Mouse (Mus musculus) cerebellum, postnatal 25 days (tissue): ENCODE data around the gene Lmo2.

Source experiments
- DNase-seq, 2 experiments: peaks; one replicate each; pipeline ENCODE4 v3.0.0; 2021; ENCODE audit warnings: mixed read lengths in 2 of 2

Lmo2 gene

DNA sequence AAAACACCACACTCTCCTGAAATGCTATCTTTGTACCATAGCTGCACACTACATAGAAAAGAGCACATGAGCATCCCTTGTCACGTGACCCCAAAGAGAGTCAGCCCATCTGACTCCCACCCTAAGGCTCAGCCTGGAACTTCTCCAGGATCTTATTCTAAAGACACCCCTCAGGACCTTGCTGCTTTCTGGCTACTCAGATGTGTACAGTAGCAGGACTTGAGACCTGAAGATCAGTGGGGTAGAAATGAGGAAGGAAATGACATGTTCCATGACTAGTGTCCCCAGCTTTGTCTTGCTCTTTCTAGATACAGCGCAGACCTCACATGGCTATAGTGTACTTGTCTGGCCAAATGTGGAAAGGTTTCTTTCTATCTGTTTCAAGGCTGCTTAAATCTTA is 12.9 kb upstream of the Lmo2 start:
- no peak for DNase-seq

DNA sequence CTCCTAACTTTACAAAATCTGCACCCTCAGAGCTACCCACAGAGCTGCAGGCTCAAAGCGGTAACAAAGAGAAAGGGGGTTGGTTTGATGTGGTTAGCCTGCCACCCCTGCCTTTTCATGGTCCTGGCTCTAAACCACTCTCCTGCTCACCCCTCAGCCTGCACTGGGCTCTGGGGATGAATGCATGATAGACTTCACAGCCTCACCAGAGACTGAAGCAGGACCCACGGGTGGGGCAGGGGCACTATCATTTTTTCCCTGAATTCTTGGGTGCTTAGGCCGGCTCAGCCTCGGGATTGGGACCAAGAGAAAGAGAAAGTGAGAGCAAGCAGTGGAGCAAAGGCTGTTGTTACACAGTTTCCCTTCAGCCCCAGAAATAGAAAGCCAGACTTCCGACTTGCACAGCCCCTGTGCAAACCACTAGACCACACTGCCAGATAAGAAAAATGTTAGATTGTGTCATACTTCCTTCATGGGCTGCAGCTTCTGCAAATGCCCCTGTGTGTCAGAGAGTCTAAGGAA is 12.2 kb upstream of the Lmo2 start:
- DNase-seq = no peak

DNA sequence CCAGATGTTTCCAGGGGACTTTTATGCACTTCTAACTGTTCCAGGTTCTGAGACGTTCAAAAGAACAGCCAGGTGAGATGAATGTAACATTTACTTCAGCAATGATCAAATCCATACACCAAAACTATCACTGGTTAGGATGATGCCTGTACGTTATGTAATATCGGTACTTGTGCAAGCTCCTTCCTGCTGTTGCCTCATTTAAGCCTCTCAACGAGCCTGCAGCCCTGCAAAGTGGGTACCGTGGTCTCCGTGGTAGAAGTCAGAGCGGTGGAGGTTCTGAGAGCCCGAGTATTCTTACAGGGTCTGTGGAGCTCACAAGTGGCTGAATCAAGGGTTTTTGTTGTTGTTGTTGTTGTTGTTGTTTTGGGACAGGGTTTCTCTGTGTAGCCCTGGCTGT is 10.9 kb upstream of the Lmo2 start:
- no peak for DNase-seq

DNA sequence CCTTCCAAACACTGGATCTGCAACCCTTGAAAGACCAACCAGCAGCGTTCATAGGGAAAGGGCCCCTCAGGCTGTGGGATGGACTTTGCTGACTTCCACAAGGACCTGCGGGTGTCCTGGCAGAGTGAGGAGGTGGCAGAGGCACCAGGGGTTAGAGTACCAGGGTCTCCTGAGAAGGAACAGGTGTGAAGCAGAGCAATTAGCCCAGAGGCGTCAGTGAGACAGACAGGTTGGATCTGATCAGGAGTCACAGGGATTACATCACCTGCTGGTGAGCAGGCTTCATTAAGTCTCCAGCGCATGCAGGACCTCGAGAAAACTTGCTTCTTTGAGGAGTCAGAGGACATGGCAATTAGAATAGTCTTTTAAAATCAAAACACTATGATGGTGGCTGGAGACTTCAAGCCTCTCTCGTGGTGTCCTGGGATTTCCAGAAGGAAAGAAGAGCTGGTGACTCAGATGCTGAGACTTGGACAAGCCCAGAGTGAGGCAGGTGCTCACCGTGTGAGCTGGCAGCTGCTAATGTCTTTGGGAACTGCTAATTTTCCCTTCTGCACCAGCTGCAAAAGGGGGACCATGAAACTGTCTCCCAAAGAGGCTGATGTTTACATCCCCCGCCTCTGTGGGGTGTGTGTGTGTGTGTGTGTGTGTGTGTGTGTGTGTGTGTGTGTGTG is 9.7 kb upstream of the Lmo2 start:
- no peak for DNase-seq

DNA sequence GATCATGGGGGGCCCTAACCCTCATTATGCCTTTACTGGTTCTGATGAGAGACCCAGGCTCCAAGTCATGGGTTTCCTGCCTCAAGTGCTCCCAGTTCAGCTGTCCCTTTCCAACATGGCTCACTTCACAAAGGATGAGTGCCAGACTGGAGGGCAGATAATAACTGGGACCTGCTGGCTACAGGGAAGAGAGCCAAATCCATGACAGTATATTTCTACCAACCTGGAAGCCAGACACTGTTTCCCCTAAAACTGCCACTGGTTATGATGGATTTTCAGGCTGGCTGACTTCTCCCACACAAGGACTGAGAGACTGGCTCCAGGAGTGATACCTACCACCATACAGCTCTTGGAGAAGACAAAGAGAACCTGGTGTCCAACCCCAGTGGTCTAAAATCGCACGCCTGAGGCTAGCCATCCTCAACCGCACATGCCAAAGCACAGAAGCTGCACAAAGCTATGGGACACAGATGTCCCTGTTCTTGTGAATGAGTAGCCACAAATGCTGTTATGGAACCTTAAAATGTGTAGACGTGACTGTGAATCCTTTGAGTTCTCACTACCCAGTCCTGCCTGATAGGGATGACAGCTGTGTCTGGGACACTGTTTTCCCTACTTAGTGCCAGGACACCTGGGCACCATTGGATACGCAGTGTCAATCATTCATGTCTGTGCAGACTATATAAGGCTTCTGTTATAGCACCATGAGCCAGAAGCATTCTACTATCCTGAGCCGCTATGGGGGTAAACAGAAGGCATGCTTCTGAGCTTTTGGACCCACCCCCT is 4.5 kb upstream of the Lmo2 start:
- DNase-seq = peak; percentile 13 to 17

DNA sequence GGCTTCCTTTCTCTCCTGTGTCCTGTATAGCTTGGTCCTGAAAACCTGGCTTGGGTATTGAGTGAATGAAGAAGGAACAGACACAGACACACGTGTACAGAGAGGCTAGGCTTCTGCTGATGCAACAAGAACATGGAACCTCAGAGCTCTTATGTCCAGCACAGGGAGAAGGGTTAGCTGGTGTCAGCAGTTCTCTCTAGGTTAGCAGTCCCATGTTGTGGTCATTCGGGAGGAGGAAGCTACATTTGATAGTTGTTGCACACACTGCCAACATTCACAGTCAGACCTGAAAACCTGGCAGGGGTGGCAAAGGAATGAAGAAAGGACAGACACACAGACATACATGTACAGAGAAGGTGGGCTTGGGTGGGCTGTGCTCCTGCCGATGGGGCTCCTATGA is 2.1 kb upstream of the Lmo2 start:
- no peak for DNase-seq

GRCm38 (mm10) chr2:103956867-103957266 is 919 bp upstream of the Lmo2 start:
- no peak for DNase-seq

GRCm38 (mm10) chr2:103958634-103959033 is 848 bp downstream of the Lmo2 start:
- DNase-seq = no peak

DNA sequence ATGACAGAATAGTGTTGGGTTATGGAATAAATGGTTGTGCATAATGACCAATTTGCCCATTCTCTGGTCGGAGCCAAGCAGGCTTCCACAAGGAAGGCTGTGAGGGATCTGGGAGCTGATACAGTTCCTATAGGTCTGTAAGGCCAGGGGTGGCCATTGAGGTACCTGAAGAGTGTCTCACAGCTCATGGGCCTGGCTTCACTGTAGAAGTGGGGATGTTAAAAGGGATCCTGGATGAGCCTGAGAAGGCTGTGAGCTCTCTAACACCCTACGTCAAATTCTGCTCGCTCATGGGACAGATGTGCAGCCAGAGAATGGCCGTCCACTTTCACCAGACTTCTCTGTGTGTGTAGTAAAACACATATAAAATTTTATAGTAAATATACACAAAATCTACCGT is 1.3 kb downstream of the Lmo2 start:
- no peak for DNase-seq

GRCm38 (mm10) chr2:103959574-103959973 is 1.8 kb downstream of the Lmo2 start:
- DNase-seq = no peak

- DNase-seq = no peak
These were observed 4.6 kb downstream of the Lmo2 start for GRCm38 (mm10) chr2:103962349-103962748.

- no peak for DNase-seq
These were observed 7.6 kb downstream of the Lmo2 start for GRCm38 (mm10) chr2:103965391-103965790.

- no peak for DNase-seq
These were observed 10.4 kb downstream of the Lmo2 start for GRCm38 (mm10) chr2:103968186-103968585.

- DNase-seq = no peak
These were observed 11.2 kb downstream of the Lmo2 start for GRCm38 (mm10) chr2:103968919-103969436.

GRCm38 (mm10) chr2:103969437-103970040 is 11.8 kb downstream of the Lmo2 start:
- peak; percentile 63 to 71 for DNase-seq

DNA sequence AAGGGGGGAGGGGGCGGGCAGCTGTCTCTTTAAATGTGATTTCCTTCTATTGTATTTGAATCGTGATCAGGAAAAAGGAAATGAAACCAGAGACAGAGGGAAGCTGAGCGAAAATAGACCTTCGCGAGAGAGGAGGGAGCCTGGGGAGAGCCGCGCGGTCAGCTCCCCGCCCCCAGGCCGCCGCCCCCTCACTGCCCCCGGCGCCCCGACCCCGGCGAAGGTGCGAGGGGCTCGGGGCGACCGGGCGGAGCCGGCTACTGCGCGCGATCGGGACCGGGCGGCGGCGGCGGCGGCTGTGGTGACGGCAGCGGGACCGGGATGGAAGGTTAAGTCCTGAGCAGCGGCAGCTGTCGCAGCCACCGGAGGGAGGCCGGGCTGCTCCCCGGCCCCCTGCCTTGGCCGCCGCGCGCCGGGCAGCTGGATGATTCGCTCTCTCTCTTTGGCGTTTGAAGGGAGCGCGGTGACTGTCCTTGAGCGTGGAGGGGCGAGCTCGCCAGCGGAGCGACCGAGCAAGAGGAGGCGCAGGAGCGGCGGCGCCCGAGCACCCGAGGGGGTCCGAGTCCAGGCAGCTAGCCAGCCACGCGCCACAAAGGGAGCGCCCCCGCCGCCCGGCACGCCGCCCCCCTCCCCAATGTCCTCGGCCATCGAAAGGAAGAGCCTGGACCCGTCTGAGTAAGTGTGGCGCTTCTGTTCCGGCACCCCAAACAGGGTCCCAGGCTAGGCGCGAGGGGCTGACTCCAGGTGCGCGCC is 12.4 kb downstream of the Lmo2 start:
- DNase-seq = peak; percentile 54 to 58

DNA sequence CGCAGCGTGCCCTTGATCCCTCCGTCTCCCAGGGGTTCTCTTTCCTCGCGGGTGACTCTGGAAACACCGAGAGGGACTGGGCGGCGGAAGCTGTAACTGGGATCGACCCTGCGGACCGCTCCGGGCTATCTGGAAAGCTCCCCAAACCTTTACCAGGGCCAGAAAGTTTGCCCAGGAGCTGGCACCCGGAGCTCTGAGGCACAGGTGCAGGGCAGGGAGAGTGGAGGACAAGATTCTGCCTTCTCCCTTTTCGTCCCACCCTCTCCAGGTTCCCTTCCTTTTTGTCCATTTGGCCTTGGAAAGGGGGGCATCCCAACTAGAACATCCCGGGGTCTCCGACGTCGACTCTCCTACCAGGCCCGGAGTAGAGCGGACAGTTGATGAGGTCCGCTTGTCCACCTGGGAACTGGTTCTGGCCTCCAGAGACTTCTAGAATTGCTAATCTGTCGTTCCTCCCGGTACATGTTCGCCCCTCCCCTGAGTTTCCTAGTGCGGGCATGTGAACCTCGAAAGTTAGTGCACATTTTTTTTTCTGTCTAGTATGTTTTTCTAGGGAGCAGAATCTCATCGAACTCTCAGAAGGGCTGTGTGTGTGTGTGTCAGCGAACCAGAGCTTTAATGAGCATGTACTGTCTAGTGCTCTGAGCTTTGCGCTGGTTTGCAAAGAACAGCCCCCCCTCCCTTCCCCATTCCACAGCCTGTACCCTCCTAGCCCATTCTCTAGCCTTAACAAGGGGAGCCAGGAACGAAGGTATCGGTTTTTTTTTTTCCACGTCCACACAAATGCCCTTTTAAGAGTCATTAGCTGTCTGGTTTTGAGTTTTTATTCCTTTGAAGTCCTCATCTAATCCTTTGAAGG is 13.2 kb downstream of the Lmo2 start:
- DNase-seq = no peak

GRCm38 (mm10) chr2:103971838-103972237 is 14.1 kb downstream of the Lmo2 start:
- no peak for DNase-seq

DNA sequence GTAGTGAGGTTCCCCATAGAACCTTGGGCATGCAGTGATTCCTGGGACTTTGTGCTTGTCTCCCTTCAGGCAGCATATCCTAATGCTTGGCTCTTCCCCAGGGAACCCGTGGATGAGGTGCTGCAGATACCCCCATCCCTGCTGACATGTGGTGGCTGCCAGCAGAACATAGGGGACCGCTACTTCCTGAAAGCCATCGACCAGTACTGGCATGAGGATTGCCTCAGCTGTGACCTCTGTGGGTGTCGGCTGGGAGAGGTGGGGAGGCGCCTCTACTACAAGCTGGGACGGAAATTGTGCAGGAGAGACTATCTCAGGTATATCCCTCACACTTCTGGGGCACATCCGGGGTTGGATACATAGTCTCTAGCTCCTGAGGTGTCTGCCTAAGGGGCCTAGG is 18.1 kb downstream of the Lmo2 start:
- no peak for DNase-seq

DNA sequence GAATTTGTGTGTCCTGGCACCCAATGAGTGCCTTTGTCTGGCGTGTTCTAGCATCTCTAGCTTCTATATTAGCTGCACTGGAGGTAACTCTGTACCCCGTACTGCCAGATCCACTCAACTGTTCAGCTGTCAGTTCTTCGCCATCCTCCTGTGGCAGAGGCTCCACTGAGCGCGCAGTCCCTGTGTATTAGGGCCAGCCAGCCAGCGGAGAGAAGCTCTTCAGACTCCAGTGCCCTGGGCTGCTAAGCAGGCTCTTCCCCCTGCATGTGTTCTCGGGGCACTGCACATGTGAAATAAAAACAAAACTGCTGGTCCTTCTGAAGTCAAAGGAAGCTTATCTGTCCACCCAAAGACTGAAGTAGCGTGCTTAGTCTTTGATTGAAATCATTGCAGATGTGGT is 19.4 kb downstream of the Lmo2 start:
- no peak for DNase-seq

- DNase-seq = no peak
These were observed 19.9 kb downstream of the Lmo2 start for GRCm38 (mm10) chr2:103977716-103978115.

- DNase-seq = peak; percentile 73 to 82
These were observed 24.5 kb downstream of the Lmo2 start for GRCm38 (mm10) chr2:103982250-103982649.
